Mouse (Mus musculus) A20 (cell line): ENCODE data around the gene Dut.
A peak's percentile ranks its signal among the peaks of the same experiment; 100 is the strongest.

Experiments used
- DNase-seq: peaks from one replicate; pipeline ENCODE4 v3.0.0-alpha.2; 2011; ENCODE audit warnings: low read depth, low spot score

The Dut gene

DNA sequence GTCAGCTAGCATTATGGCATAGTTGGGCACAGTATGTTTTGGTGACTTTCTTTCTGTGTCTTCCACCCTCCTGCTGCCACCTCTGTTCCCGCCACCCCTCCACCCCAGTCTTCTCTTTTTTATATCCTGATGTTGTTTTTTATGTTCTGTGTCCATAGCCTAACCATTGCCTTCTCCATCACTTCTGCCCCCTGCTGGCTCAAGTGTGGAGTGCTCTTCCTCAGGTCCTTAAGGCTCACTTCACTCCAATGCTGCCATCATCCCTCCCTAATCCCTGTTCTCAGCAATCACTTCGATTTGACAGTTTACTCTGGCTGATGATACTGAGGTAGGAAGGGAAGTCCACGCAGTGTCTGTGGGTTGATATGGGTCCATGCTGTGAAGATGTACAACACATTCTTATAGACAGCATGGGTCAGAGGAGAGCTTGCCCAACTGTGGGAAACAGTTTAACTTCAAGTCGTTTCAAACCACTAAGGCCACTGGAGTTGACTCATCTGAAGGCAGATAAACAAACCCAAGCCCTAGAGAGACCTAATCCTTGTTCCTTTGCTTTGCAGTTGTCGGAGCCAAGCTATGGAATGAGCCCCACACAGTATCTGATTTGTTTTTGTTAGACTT is 56.9 kb downstream of the Dut start:
- peak; percentile 28 for DNase-seq

DNA sequence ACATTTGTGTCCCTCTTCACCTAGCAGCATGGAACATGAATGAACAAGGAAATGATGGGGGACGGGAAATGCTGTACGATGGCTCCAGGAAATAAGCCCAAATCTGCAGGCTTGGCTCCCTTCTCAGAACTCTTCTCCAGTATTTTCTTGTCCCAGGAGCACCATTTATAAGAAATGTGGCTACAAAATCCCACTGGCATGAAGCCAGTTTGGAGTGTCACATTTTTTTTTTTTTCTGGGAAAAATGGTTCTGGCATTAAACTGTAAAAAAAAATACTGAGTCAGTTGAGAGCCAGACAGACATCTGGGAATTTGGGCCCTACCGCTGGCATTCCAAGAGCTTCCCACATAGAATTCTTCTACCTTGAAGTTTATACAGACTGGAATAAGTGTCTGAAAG is 57.8 kb downstream of the Dut start:
- DNase-seq = no peak

DNA sequence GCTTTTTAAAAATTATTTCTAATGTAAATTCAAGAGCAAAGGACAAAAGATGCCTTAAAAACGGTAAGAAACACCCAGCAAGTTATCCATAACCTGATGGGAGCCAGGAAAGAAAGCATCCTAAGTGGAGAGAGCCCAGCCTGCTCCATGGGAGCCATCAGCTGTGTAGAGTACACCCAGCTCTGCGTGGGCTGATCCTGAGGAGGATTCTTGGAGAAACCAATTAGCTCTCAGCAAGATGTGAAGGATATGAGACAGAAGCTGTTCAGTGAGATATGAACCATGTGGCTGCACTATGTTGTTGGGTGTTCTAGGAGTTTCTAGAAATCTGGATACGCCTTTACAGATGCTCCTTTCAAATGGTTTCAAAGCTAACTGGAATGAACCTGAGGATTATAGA is 58.7 kb downstream of the Dut start:
- DNase-seq = no peak
